Mouse (Mus musculus) spleen, postnatal 10 days (tissue): ENCODE measurements around the gene Acp5.

Source experiments
- DNase-seq, 2 experiments: peaks; one replicate each; pipeline ENCODE4 v3.0.0; 2021 to 2022; ENCODE audit warnings: low spot score in 2 of 2

Acp5 gene

DNA sequence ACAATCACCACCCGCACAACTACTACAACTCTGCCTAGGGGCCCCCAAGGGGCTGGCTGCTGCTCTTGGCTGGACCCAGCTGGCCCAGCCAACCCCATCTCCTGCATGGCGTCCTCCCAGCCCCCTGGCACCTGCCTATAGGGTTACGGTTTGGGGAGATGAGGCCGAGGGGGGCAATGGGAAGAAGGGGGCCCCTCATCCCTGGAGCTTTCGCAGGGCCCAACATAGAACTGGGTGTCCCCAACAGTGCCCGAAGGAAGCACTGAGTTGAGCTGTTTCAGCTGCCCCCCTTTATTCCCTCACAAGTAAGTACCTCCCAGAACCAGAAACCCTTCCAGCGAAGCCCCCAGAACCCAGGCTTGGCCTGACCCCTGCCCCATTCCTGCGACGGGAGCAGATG, 27.3 kb downstream of the Acp5 start:
- peak in 1 of 2 experiments; percentile 37 for DNase-seq

DNA sequence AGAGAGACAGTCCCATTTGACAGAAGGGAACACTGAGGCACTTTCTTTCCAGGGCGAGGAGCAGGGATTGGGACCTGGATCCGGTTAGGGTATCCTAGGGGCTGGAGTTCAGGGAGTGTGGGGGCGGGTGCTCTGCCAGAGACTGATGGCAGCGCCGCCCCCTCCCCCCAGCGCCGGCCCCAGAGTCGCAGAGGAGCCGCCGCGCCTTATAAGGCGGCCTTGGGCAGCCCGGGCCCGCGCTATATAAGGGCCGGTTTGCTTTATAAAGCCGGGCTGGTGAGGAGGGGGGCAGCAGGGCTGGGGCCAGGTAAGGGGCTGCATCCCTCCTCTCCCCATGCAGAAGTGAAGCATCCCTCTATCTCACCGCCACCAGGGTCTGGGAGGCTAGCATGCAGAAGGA, 35.6 kb downstream of the Acp5 start:
- DNase-seq, result no peak

DNA sequence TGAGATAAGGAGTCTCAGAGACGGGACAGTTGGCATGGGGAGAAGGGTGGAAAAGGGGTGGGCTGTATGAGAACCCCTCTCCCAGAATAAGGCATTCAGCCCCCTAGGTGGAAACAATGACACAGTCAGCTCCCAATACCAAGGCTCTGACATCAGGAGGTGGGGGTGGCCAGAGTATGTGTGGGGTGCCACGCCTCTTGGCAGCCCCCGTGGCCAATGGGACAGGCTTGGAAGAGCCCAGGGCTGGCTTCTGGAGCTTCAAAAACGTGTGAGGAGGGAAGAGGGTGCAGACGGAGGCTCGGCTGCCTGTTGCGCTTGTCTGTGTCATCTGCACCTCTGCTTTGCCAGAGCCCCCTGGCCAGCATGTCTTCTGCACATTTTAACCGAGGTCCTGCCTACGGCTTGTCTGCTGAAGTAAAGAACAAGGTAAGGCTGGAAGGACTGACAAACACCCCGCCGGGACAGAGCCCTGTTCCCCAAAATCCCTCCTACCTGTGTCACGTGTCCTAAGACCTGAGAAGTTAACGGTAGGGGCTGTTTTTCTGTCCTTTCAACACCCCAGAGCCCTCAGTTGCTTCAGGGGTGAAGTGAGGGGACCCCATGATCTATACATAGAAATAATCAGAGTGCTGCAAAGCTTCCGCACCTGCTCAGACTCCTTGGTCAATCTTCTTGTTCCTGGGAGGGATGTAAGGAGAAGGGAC, 36.4 kb downstream of the Acp5 start, which contains the start of gene Cnn1:
Gene Cnn1 (plus strand): TSS at position 224 of the 704 bp plus-strand sequence.
- DNase-seq, result no peak

DNA sequence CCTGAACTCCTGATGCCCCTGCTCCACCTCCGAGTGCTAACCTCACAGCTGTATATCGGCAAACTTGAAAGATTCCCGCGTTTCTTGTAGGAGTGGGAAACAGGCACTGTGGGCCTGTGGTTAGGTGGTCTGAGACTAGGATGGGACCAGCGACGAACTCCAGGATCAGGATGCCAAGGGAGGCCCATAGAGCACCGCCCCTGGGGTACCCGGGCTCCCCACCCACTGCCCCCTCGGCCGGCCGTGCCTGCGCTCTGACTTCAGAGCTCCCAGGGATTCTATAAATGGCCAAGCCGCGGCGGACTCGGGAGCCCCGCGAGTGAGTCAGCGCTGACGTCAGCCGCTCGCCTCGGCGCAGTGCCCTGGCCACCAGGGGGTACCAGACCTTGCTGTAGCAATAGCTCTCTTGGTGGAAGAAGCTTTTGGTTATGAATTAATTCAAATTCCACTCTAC, 39.6 kb downstream of the Acp5 start:
- DNase-seq, result peak; percentile 69 to 90

DNA sequence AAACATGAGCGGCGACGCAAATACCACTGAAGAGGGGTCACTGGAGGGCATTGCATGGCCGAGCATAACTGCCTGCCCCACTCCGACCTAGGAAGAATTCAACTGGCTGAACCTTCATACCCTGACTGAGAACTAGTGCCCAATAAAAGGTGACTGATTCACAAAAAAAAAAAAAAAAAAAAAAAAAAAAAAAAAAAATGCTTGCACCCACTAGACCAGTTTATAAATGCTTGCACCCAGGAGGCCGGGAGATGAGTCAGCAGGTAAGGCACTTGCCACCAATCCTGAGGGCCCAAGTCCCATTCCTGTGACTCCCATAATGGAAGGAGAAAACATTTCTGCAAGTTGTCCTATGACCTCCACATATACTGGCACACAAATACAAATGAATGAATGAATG, 42.8 kb downstream of the Acp5 start:
- DNase-seq, result no peak

DNA sequence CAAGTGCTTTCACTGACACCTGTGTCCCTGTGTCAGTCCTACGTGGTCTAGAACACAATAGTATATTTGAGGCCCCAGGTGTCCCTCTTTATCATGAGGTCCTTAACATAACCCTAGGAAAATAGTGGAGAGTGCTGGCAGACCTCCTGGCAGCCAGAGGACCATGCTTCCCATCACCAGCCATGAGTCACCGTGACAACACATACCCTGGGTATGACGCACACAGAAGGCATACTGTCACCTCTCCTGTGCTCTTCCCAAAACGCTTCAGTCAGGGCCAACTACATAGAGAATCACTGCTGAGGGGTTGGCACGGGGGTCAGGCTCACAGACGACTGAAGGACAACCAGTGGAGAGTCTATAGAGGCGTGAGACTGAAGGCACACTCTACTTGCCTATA, 45.5 kb downstream of the Acp5 start:
- DNase-seq, result no peak

DNA sequence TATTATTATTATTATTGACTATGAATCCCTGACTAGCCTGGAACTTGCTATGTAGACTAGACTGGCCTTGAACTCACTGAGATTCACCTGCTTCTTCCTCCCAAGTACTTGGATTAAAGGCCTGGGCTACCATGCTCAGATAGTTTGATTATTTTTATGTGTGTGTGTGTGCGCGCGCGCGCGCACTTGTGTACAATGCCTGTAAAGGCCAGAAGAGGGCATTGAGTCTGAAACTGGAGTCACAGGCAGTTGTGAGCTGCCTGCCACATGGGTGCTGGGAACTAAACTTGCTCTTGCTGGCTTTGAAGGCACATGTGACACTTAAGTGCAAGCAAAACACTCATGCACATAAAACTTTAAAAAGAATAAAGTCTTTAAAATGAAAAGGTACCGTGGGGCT, 46.2 kb downstream of the Acp5 start:
- no peak for DNase-seq

DNA sequence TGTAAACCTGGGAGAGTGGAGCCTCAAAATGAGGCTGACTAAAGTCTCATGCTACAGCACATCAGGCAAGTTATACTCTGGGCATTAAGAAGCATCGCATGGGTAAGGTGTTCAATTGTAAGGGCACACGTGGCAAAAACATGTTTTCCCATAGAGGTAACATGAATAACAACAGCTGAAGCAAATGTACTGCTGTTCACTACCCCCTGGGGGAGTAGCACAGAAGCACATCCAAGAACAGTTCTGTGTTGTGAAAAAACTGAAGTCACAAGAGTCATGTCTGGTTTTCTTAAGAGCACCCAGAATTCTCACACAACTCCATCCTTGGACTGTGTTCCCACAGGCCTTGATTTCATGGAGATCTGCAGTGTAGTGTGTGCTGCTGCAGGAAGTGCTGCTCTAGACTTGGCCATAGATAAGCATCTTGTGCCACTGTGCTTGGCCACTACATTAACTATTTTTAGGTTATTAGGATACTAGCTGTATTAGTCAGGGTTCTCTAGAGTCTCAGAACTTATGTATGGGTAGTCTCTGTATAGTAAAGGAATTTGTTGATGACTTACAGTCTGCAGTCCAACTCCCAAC, 48.4 kb downstream of the Acp5 start:
- no peak for DNase-seq

DNA sequence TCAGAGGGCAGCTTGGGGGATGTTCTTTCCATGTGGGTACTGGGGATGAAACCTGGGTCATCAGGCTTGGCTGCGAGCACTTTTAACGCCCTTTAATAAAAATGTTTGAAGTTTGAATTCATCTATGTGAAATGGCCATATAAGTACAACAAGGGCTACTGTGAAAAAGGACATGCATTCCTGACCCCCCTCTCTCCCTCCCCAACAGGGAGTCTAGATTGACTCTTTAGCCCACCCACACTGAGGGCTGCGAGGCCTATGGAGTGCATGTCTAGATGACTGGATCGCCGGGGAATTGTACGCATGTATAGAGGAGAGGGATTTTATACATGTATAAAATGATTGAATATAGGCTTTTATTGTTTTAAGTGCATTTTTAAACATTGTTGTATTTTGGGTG, 49.5 kb downstream of the Acp5 start:
- DNase-seq, result no peak

DNA sequence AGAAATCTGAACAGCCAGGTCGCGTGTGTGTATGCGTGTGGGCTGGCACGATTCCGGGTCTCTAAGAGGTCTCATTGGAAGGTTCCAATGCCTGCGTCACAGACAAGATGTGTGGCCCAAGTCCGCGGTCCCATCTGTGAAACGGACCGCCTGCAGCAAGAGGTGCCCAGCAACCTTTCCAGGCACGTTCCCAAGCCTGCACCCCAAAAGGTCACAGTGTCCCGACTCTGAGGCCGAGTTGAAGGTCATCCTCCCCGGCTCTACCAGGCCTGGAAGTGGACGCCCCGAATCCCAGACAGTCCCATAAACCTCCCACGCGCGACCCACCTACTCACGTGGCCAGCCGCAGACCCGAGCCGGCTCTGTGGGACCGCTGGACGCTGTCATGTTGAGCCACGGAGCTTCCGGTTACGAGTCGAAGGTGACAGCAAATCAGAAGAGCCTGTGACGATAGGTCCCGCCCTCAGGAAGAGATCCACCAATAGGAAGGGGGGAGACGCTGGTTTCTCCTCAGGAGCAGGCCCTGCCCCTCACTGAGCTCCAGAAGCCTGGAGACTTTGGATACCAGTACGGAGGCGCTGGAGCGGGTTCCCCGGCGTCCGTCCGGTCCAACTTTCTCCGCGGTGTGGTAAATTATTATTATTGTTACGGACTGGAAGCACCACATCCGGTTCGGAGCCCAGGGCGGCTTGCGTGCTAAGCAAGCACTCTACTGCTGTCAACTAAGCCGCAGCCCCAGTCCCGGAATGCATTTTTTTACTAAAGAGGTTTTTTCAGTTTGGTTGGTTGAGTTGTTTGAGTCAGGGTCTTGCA, 50.3 kb downstream of the Acp5 start, which contains the start of gene Ecsit:
Gene Ecsit (minus strand): TSS at position 417 of the 813 bp plus-strand sequence.
- DNase-seq, result peak; percentile 87 to 92

DNA sequence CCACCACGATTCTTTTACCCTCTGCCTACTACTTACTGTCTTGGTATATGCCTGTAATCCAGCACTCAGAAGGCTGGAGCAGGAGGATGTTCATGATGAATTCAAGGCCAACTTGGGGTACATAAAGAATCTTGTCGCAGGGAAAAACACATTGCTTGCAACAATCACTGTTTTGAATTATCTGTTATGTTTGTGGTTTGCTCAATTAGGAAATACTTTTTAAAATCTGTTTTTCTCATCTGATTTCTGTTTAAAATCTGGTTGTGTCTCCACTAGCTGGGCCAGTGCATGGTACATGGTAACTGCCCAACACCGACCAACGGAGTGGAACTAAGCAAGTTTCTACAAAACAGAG, 50.9 kb downstream of the Acp5 start:
- no peak for DNase-seq
